8 mouse cellular contexts compared by ENCODE assay signal in genomic region chr7:128246496-128247391, GRCm38 (mm10). TPM values are rescaled to one million over a fixed set of nuclear protein-coding genes. Genes with fewer than 3 reads are reported as not detected.
DNase-seq lines count a peak whose midpoint lies in the region; ATAC-seq and TF ChIP-seq lines count a peak whose summit lies in the region.

Gene Tgfb1i1, plus strand, starts transcription at chr7:128246812.

- no peak for TF ChIP-seq POLR2A in brain, embryonic 14.5 days (IDR thresholded peaks at IDR 0.05; ENCODE audit: borderline replicate concordance, extremely low read depth, insufficient read depth, insufficient read length, poor library complexity, severe bottlenecking)

- in situ Hi-C loops in ES-E14 (cut with MboI; ENCODE audit: low sequenced_read_pairs in 2 of 2, unreplicated experiment in 2 of 2) = no loop called here

- ATAC-seq in erythroid progenitor cell, adult 5-6 weeks (replicated peaks; ENCODE audit: low FRiP score, poor library complexity, severe bottlenecking) = peak; percentile 40
- ATAC-seq in heart, embryonic 11.5 days (replicated peaks; ENCODE audit: insufficient number of reproducible peaks, low FRiP score, low TSS enrichment) = peak; percentile 83
- ATAC-seq in lung, embryonic 14.5 days (ENCODE audit: insufficient read depth) = peak; percentile 92

- H3K27me3 ChIP-seq in heart, embryonic 11.5 days (ENCODE audit: control insufficient read depth, insufficient read depth, low read length) = no peaks in the 10 kb centered on the region
- no peaks in the 10 kb centered on the region for H3K27me3 ChIP-seq in lung, embryonic 14.5 days (ENCODE audit: insufficient read depth, low read length)

- peak within 1 kb of the TSS; percentile 77 to 86 for H3K4me3 ChIP-seq in ES-E14 (ENCODE audit: insufficient read depth in 1 of 2, low read depth in 1 of 2, low read length in 2 of 2, poor library complexity in 1 of 2, severe bottlenecking in 1 of 2)
- peak within 1 kb of the TSS; percentile 59 for H3K4me3 ChIP-seq in heart, embryonic 11.5 days (ENCODE audit: low read depth, low read length)
- H3K4me3 ChIP-seq in lung, embryonic 14.5 days (ENCODE audit: low read depth, low read length) = peak within 1 kb of the TSS; percentile 54

- peak; percentile 44 for DNase-seq in ES-E14 (ENCODE audit: low read depth, low spot score)
- DNase-seq in brain, embryonic 14.5 days (ENCODE audit: low read depth) = peak; percentile 63
- DNase-seq in kidney, postnatal 4 days = peak; percentile 72 to 81
- peak; percentile 84 for DNase-seq in lung, embryonic 14.5 days
- peak; percentile 67 for DNase-seq in ovary, postnatal 36 days (ENCODE audit: low spot score)
- no peak for DNase-seq in T-cell, adult 2 months (ENCODE audit: low spot score)

- peak within 1 kb of the TSS; percentile 43; the same call in 1 of the 2 replicates for H3K27ac ChIP-seq in ES-E14 (ENCODE audit: insufficient read depth, low read depth, low read length, poor library complexity, severe bottlenecking)
- peak within 1 kb of the TSS; percentile 98 for H3K27ac ChIP-seq in heart, embryonic 11.5 days (ENCODE audit: low read depth, low read length)
- H3K27ac ChIP-seq in lung, embryonic 14.5 days (ENCODE audit: low read depth) = peak within 1 kb of the TSS; percentile 96

- peaks cover 2% of the 10 kb centered on the region in 2 experiments; a peak in 2 of 4 replicates for H3K4me1 ChIP-seq in ES-E14 (ENCODE audit: control insufficient read depth in 2 of 2, insufficient read depth in 2 of 2, low read length in 2 of 2, poor library complexity in 1 of 2)
- peaks cover 19% of the 10 kb centered on the region for H3K4me1 ChIP-seq in heart, embryonic 11.5 days (ENCODE audit: control insufficient read depth, insufficient read depth, low read length)
- peaks cover 10% of the 10 kb centered on the region for H3K4me1 ChIP-seq in lung, embryonic 14.5 days (ENCODE audit: insufficient read depth)

- H3K9me3 ChIP-seq in ES-E14 (ENCODE audit: control insufficient read depth, insufficient read depth, low read depth, low read length) = no peaks in the 10 kb centered on the region
- H3K9me3 ChIP-seq in heart, embryonic 11.5 days (replicated peaks; ENCODE audit: control insufficient read depth, low read length) = no peaks in the 10 kb centered on the region
- no peaks in the 10 kb centered on the region for H3K9me3 ChIP-seq in lung, embryonic 14.5 days (ENCODE audit: low read depth, low read length)

- H3K36me3 ChIP-seq in ES-E14 (ENCODE audit: control insufficient read depth, insufficient read depth, low read length, poor library complexity, severe bottlenecking) = peaks cover 12% of the 10 kb centered on the region
- H3K36me3 ChIP-seq in heart, embryonic 11.5 days (ENCODE audit: control insufficient read depth, insufficient read depth, low read length) = peaks cover 20% of the 10 kb centered on the region
- peaks cover 58% of the 10 kb centered on the region for H3K36me3 ChIP-seq in lung, embryonic 14.5 days (ENCODE audit: insufficient read depth)

- no peak for TF ChIP-seq CTCF in brain, embryonic 14.5 days (IDR thresholded peaks at IDR 0.05; ENCODE audit: borderline replicate concordance, extremely low read depth, insufficient read depth, insufficient read length)
- TF ChIP-seq CTCF in lung, embryonic 14.5 days (IDR thresholded peaks at IDR 0.05; ENCODE audit: low read depth) = no peak

- H3K9ac ChIP-seq in ES-E14 (ENCODE audit: insufficient read depth, low read depth, low read length, poor library complexity, severe bottlenecking) = peak within 1 kb of the TSS; percentile 72
- H3K9ac ChIP-seq in heart, embryonic 11.5 days (ENCODE audit: low read depth, low read length) = peak within 1 kb of the TSS; percentile 86
- peak within 1 kb of the TSS; percentile 74 for H3K9ac ChIP-seq in lung, embryonic 14.5 days

- peak within 1 kb of the TSS; percentile 73 for H3K4me2 ChIP-seq in heart, embryonic 11.5 days
- H3K4me2 ChIP-seq in lung, embryonic 14.5 days = peak within 1 kb of the TSS; percentile 73

- 2% methylated on average over 24 of the region's 30 CpGs for WGBS in heart, embryonic 11.5 days (ENCODE audit: insufficient replicate concordance)
- WGBS in lung, embryonic 14.5 days = 2% methylated on average over 28 of the region's 30 CpGs

TF ChIP-seq in ES-E14, 5 proteins besides CTCF, POLR2A, EP300 and RAD21:
- TF ChIP-seq HCFC1 (IDR thresholded peaks at IDR 0.05; ENCODE audit: borderline replicate concordance, insufficient read depth, low read length) (no peak), ZC3H11A (IDR thresholded peaks at IDR 0.05; ENCODE audit: borderline replicate concordance, low read depth, low read length) (no peak), ZNF384 (IDR thresholded peaks at IDR 0.05; ENCODE audit: low read depth, low read length) (no peak), CHD2 (IDR thresholded peaks at IDR 0.05; ENCODE audit: low read depth, low read length) (no peak), MAFK (IDR thresholded peaks at IDR 0.05; ENCODE audit: insufficient read depth, low read depth, low read length) (no peak)

RNA-seq across cellular contexts. Expression of gene Tgfb1i1, which starts in this region (rescaled TPM):
- 5.1 and 10.5 TPM in 2 replicates for total RNA-seq in ES-E14 (2012; rRNA removed)
- polyA plus RNA-seq in brain, embryonic 14.5 days (2012; rRNA removed) = 10.4 and 21.3 TPM in 2 replicates
- 0.84 and 1.4 TPM in 2 replicates for total RNA-seq in erythroid progenitor cell, adult 5-6 weeks (2015; ENCODE audit: low replicate concordance)
- total RNA-seq in erythroid progenitor cell, adult 5-6 weeks (2017; ENCODE audit: low replicate concordance) = 0.51 TPM in 1 of 2 replicates, not detected in the other
- 168 and 172 TPM in 2 replicates for polyA plus RNA-seq in heart, embryonic 11.5 days (2014; fragmentation: Nextera tagmentation; extraction: Ambion mirVana)
- polyA plus RNA-seq in lung, embryonic 14.5 days (2014; fragmentation: Nextera tagmentation; extraction: Ambion mirVana) = 141 and 150 TPM in 2 replicates

Comparison
In these comparisons a context has a peak if more than half of its experiments do, and no peak if none do; other contexts are left out.
1. H3K27ac ChIP-seq: peak in every context shown above with its lines; median percentile 98 in heart, embryonic 11.5 days; 96 in lung, embryonic 14.5 days; 43 in ES-E14.
2. ATAC-seq: peak in every context shown above with its lines; median percentile 92 in lung, embryonic 14.5 days; 83 in heart, embryonic 11.5 days; 40 in erythroid progenitor cell, adult 5-6 weeks.